Mouse (Mus musculus): ENCODE data around the gene Camta1. TPM values are rescaled to one million over a fixed set of nuclear protein-coding genes. Genes with fewer than 3 reads are reported as not detected.

The Camta1 gene
- polyA plus RNA-seq, 1 experiment from 2014 or later: 78.7 TPM

DNA sequence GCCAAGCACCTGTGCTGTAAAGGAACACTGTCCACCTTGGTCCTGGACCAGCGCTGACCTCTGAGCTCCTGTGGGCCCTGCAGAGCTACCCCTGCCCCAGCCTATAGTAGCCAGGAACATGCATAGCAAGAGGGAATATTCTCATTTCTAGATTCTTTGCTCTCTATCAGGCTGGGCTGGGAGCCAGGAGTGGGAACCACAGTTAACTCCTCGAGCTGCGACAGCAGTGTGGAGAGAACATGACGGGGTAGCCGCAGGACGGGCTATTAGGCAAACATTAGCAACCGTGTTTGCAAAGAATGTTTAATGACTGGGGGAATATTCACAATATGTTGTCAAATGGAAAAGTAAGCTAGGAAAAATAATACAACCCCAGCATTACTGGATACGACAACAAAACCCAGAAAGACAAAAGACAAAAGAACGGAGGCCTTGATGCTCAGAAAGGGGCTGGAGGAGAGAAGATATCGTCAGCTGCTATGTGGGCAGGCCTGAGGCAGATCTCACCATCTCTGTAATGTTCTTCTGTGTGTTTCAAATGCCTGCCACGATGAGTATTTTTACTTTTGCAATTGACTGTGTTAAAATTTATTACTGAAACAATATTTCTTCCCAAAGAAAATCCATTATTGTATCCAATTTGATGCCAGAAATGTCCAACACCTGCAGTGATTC is 133.1 kb downstream of the Camta1 start:
- H3K4me2 ChIP-seq: no peak overlapping the region
- no peak for ATAC-seq (ENCODE audit: borderline replicate concordance, extremely low read depth, low FRiP score, low TSS enrichment)
- H3K27me3 ChIP-seq: no peaks in the 10 kb centered on the region
- no peaks in the 10 kb centered on the region for H3K36me3 ChIP-seq
- no peaks in the 10 kb centered on the region for H3K9me3 ChIP-seq
- no peak overlapping the region for H3K4me3 ChIP-seq
- H3K9ac ChIP-seq: no peak overlapping the region
- H3K27ac ChIP-seq: no peak overlapping the region
- 48% methylated on average over 11 of the region's 11 CpGs for WGBS
- H3K4me1 ChIP-seq: 0 out of 2 replicates have a peak, but pooled peaks cover 11% of the 10 kb centered on the region

DNA sequence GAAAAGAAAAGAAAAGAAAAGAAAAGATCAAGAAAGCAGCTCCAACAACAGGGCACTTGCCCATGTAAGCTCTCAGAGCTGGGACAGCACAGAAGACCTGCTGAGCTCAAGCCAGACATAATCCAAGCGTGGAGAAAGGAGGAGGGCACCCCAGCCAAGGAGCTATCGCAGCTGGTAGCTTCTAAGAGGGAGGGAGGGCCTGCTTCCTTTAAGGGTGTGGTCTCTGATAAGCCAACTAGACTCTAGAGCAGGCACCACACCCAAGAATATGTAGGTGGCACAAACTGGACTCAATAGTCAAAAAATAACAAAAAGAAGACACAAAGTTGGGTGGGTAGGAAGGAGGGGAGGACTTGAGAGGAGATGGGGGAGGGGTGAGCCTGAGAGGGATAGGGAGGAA is 135.3 kb downstream of the Camta1 start:
- Histone ChIP-seq H3K4me1 (0 out of 2 replicates have a peak, but pooled peaks cover 11% of the 10 kb centered on the region), H3K27ac (no peak overlapping the region), H3K36me3 (no peaks in the 10 kb centered on the region), H3K9ac (no peak overlapping the region), H3K9me3 (no peaks in the 10 kb centered on the region), H3K4me2 (no peak overlapping the region), H3K27me3 (no peaks in the 10 kb centered on the region), H3K4me3 (no peak overlapping the region)
- no peak for ATAC-seq (ENCODE audit: borderline replicate concordance, extremely low read depth, low FRiP score, low TSS enrichment)
- WGBS: 61% methylated on average over 2 of the region's 2 CpGs

GRCm38 (mm10) chr4:151724897-151725296 is 136.8 kb downstream of the Camta1 start:
- Histone ChIP-seq H3K4me3 (no peak overlapping the region), H3K9me3 (no peaks in the 10 kb centered on the region), H3K27ac (no peak overlapping the region), H3K36me3 (no peaks in the 10 kb centered on the region), H3K9ac (no peak overlapping the region), H3K27me3 (no peaks in the 10 kb centered on the region), H3K4me2 (no peak overlapping the region), H3K4me1 (peaks cover 12% of the 10 kb centered on the region; the same call in 1 of the 2 replicates)
- ATAC-seq (ENCODE audit: borderline replicate concordance, extremely low read depth, low FRiP score, low TSS enrichment): no peak

- no peak overlapping the region for H3K9ac ChIP-seq
- no peak overlapping the region for H3K4me2 ChIP-seq
- H3K36me3 ChIP-seq: no peaks in the 10 kb centered on the region
- no peaks in the 10 kb centered on the region for H3K27me3 ChIP-seq
- H3K4me1 ChIP-seq: peaks cover 12% of the 10 kb centered on the region; the same call in 1 of the 2 replicates
- H3K27ac ChIP-seq: no peak overlapping the region
- 70% methylated on average over 15 of the region's 15 CpGs for WGBS
- H3K9me3 ChIP-seq: no peaks in the 10 kb centered on the region
- no peak for ATAC-seq (ENCODE audit: borderline replicate concordance, extremely low read depth, low FRiP score, low TSS enrichment)
- no peak overlapping the region for H3K4me3 ChIP-seq
Measured at GRCm38 (mm10) chr4:151720722-151721467, 140.8 kb downstream of the Camta1 start.

DNA sequence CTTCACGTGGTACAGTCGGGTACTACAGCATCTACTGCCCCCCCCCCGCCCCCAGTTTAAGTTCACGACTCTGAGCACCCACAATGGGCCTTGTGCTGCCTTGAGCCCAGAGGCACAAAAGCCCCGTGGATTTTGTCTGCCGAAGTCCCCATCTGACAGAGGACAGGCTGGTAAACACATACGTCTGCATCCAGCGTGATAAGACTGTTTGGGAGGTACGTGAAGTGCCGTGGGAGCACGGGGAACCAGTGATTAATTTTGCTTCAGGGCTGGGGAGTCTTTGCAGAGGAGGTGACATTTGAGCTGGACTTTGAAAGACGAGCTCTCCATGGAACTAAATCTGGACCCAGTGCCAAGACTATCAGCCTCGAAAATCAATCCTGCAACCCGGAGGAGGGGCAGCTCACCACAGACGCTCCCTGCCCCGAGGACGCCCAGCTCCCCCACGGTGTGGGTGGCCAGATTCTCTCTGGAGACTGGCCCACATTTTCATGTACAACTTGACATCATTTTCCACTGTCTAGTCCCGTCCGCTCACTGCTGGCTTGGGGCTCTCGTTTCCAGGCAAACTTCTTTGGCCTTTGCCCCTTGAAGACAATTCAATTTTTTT is 142.7 kb downstream of the Camta1 start:
- Histone ChIP-seq H3K9me3 (no peaks in the 10 kb centered on the region), H3K36me3 (no peaks in the 10 kb centered on the region), H3K9ac (no peak overlapping the region), H3K27ac (no peak overlapping the region), H3K4me1 (peaks cover 12% of the 10 kb centered on the region; the same call in 1 of the 2 replicates), H3K27me3 (no peaks in the 10 kb centered on the region), H3K4me3 (no peak overlapping the region), H3K4me2 (no peak overlapping the region)
- peak; percentile 65; the same call in 1 of the 2 replicates for ATAC-seq (ENCODE audit: borderline replicate concordance, extremely low read depth, low FRiP score, low TSS enrichment)
- WGBS: 16% methylated on average over 21 of the region's 21 CpGs

GRCm38 (mm10) chr4:151717864-151718263 is 143.8 kb downstream of the Camta1 start:
- H3K27ac ChIP-seq: no peak overlapping the region
- H3K36me3 ChIP-seq: no peaks in the 10 kb centered on the region
- no peaks in the 10 kb centered on the region for H3K27me3 ChIP-seq
- H3K4me1 ChIP-seq: peaks cover 12% of the 10 kb centered on the region; the same call in 1 of the 2 replicates
- no peaks in the 10 kb centered on the region for H3K9me3 ChIP-seq
- H3K4me3 ChIP-seq: no peak overlapping the region
- no peak overlapping the region for H3K4me2 ChIP-seq
- no peak for ATAC-seq (ENCODE audit: borderline replicate concordance, extremely low read depth, low FRiP score, low TSS enrichment)
- no peak overlapping the region for H3K9ac ChIP-seq
- WGBS: 75% methylated on average over 7 of the region's 7 CpGs

- no peaks in the 10 kb centered on the region for H3K9me3 ChIP-seq
- 74% methylated on average over 6 of the region's 6 CpGs for WGBS
- H3K9ac ChIP-seq: no peak overlapping the region
- H3K4me1 ChIP-seq: no peaks in the 10 kb centered on the region
- H3K4me3 ChIP-seq: no peak overlapping the region
- ATAC-seq (ENCODE audit: borderline replicate concordance, extremely low read depth, low FRiP score, low TSS enrichment): no peak
- H3K27me3 ChIP-seq: no peaks in the 10 kb centered on the region
- H3K27ac ChIP-seq: no peak overlapping the region
- no peak overlapping the region for H3K4me2 ChIP-seq
- H3K36me3 ChIP-seq: no peaks in the 10 kb centered on the region
Measured at GRCm38 (mm10) chr4:151713714-151714113, 148.0 kb downstream of the Camta1 start.

GRCm38 (mm10) chr4:151711406-151711805 is 150.3 kb downstream of the Camta1 start:
- no peak for ATAC-seq (ENCODE audit: borderline replicate concordance, extremely low read depth, low FRiP score, low TSS enrichment)
- Histone ChIP-seq H3K4me3 (no peak overlapping the region), H3K9ac (no peak overlapping the region), H3K36me3 (no peaks in the 10 kb centered on the region), H3K9me3 (no peaks in the 10 kb centered on the region), H3K4me1 (no peaks in the 10 kb centered on the region), H3K27me3 (no peaks in the 10 kb centered on the region), H3K27ac (no peak overlapping the region), H3K4me2 (no peak overlapping the region)
- WGBS: 84% methylated on average over 2 of the region's 2 CpGs

DNA sequence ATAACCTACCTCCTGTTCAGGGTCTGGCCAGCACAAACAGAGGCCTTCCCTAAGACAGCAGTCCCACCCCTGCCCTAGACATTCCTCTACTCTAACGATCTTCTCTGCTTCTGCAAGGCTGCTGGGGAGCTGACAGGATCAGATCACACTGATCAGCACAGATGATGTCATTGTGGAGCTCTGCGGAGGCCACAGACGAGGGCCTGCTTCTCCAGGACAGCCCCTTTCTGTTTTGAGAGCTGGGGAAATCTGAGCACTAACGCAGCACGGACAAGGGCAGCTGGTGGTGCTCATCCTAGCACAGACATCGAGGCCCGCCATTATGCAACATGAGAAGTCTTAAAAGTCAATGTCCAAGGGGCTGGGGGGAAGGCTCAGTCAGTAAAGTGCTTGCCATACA is 151.2 kb downstream of the Camta1 start:
- H3K27ac ChIP-seq: no peak overlapping the region
- 9% methylated on average over 7 of the region's 7 CpGs for WGBS
- H3K4me3 ChIP-seq: no peak overlapping the region
- ATAC-seq (ENCODE audit: borderline replicate concordance, extremely low read depth, low FRiP score, low TSS enrichment): peak; percentile 50; the same call in 1 of the 2 replicates
- H3K4me1 ChIP-seq: no peaks in the 10 kb centered on the region
- no peak overlapping the region for H3K4me2 ChIP-seq
- H3K9ac ChIP-seq: no peak overlapping the region
- no peaks in the 10 kb centered on the region for H3K36me3 ChIP-seq
- no peaks in the 10 kb centered on the region for H3K27me3 ChIP-seq
- no peaks in the 10 kb centered on the region for H3K9me3 ChIP-seq

GRCm38 (mm10) chr4:151709269-151709668 is 152.4 kb downstream of the Camta1 start:
- Histone ChIP-seq H3K27ac (no peak overlapping the region), H3K27me3 (no peaks in the 10 kb centered on the region), H3K4me3 (no peak overlapping the region), H3K4me2 (no peak overlapping the region), H3K36me3 (no peaks in the 10 kb centered on the region), H3K4me1 (no peaks in the 10 kb centered on the region), H3K9ac (no peak overlapping the region), H3K9me3 (no peaks in the 10 kb centered on the region)
- ATAC-seq (ENCODE audit: borderline replicate concordance, extremely low read depth, low FRiP score, low TSS enrichment): no peak
- 55% methylated on average over 8 of the region's 8 CpGs for WGBS

DNA sequence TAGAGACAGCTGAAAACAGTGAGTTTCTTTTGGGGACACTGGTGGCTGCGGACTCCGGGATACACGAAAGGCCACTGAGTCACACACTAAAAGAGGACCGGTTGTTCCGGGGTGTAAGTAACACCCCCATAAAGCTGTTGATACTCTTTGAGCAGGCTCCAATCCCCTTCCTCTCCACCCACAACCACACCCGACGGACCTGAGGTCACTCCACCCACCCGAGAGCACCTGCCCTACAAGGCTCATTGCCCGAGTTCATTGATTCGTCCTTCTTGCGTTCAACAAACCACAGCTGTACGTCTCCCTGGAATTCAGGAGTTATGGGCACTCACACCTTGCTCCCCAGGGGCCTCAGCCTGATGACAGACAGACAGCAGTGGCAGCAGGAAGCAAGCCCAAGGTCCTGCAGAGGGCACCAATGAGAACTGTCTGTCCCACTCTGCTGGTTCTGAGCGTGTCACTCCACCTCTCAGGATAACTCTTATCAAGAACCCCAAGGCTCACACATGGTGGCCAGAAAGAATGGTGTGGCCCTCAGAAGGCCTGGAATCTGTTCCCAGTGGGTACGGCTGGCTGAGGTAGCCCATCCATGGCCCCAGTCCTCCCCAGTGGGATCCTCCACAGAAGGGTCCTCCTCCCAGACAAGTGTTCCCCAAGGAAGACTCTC is 158.5 kb downstream of the Camta1 start:
- Histone ChIP-seq H3K9ac (no peak overlapping the region), H3K9me3 (no peaks in the 10 kb centered on the region), H3K4me1 (no peaks in the 10 kb centered on the region), H3K27ac (no peak overlapping the region), H3K27me3 (no peaks in the 10 kb centered on the region), H3K36me3 (no peaks in the 10 kb centered on the region), H3K4me2 (no peak overlapping the region), H3K4me3 (no peak overlapping the region)
- 83% methylated on average over 14 of the region's 14 CpGs for WGBS
- no peak for ATAC-seq (ENCODE audit: borderline replicate concordance, extremely low read depth, low FRiP score, low TSS enrichment)

Measured in lung, embryonic 15.5 days (tissue).